Mouse (Mus musculus) ES-Bruce4 (cell line): ENCODE measurements around the gene Adgrg6.

ENCODE experiments used
- CTCF ChIP-seq: IDR thresholded peaks from one replicate; pipeline ENCODE4 v1.8.1; 2011; ENCODE audit warnings: low read depth, low read length
- EP300 ChIP-seq: IDR thresholded peaks from 2 replicates; pipeline ENCODE4 v1.6.1; 2011; ENCODE audit warnings: low read depth, low read length; ENCODE audit not compliant: insufficient read depth
- POLR2A ChIP-seq: IDR thresholded peaks from one replicate; pipeline ENCODE4 v1.8.1; 2011; ENCODE audit warnings: low read length; ENCODE audit not compliant: insufficient read depth

GRCm38 (mm10) chr10:14495658-14496057 lies 49.8 kb downstream of the Adgrg6 start:
- no peak for TF ChIP-seq CTCF
- no peak for TF ChIP-seq POLR2A
- no peak for TF ChIP-seq EP300
